Mouse (Mus musculus) liver, embryonic 12.5 days (tissue): ENCODE data around the gene Ppp1r21. TPM values are rescaled to one million over a fixed set of nuclear protein-coding genes. Genes with fewer than 3 reads are reported as not detected.

ENCODE experiments used
- ATAC-seq: fragments of 200-750 bp; cut with Nextera tagmentation; 2 replicates; pipeline ENCODE4 v1.8.0; 2017; ENCODE audit warnings: moderate number of reproducible peaks, mild to moderate bottlenecking, moderate library complexity
- H3K27ac ChIP-seq: fragments of 300-500 bp; sonication (generic); 2 replicates; pipeline ENCODE4 v1.5.1; 2016; ENCODE audit warnings: mild to moderate bottlenecking
- H3K27me3 ChIP-seq: fragments of 300-500 bp; sonication (generic); replicated peaks from 2 replicates; pipeline ENCODE4 v1.6.1; 2016; ENCODE audit warnings: mild to moderate bottlenecking, moderate library complexity
- H3K36me3 ChIP-seq: fragments of 300-500 bp; sonication (generic); 2 replicates; pipeline ENCODE4 v1.6.1; 2016; ENCODE audit warnings: mild to moderate bottlenecking, moderate library complexity
- H3K4me1 ChIP-seq: fragments of 300-500 bp; sonication (generic); 2 replicates; pipeline ENCODE4 v1.6.1; 2016
- H3K4me2 ChIP-seq: fragments of 300-500 bp; sonication (generic); 2 replicates; pipeline ENCODE4 v1.6.1; 2016; ENCODE audit warnings: mild to moderate bottlenecking, moderate library complexity
- H3K4me3 ChIP-seq: fragments of 300-500 bp; sonication (generic); 2 replicates; pipeline ENCODE4 v1.5.1; 2016; ENCODE audit warnings: mild to moderate bottlenecking, moderate library complexity
- H3K9ac ChIP-seq: fragments of 300-500 bp; sonication (generic); 2 replicates; pipeline ENCODE4 v1.6.1; 2016; ENCODE audit warnings: mild to moderate bottlenecking, moderate library complexity
- H3K9me3 ChIP-seq: fragments of 300-500 bp; sonication (generic); replicated peaks from 2 replicates; pipeline ENCODE4 v1.6.1; 2016; ENCODE audit warnings: mild to moderate bottlenecking, moderate library complexity
- WGBS: fragments of 180-500 bp; shearing (Covaris S2); methylation state at CpG from one replicate; pipeline ENCODE4 v1.1.7; 2016; ENCODE audit not compliant: insufficient replicate concordance; 5-methylcytosine and 5-hydroxymethylcytosine counted together
- polyA plus RNA-seq: library from polyadenylated mRNA; unstranded; fragments of >200 nt; fragmentation: Nextera tagmentation; extraction: Ambion mirVana; gene quantifications from 2 replicates; pipeline ENCODE4 v1.2.1, GENCODE M21; 2016

Gene Ppp1r21
- polyA plus RNA-seq, 1 experiment from 2014 or later = 8.8 TPM

DNA sequence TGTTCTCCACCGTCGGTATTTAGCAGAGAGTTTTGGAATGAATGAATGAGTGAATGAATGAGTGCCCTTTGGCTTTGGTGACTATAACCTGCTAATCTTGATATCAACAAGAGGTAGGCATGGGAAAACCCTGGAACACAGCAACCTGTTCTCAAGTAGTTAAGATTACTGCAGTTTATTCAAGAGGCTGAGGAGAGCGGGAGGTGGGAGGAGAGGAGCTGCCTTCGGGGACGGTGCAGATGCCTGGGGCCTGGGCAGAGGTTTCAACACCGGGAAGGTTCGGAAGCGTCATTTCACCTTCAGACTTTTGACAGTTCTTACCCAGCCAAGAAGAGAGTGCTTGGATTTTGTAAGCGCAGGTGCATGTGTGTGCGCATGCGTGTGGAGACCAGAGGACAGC is 53.1 kb downstream of the Ppp1r21 start:
- Histone ChIP-seq H3K4me1 (no peaks in the 10 kb centered on the region), H3K27me3 (no peaks in the 10 kb centered on the region), H3K4me2 (no peak overlapping the region), H3K27ac (no peak overlapping the region), H3K9ac (no peak overlapping the region), H3K36me3 (peaks cover 84% of the 10 kb centered on the region), H3K4me3 (no peak overlapping the region), H3K9me3 (no peaks in the 10 kb centered on the region)
- WGBS = 86% methylated on average over 11 of the region's 11 CpGs
- ATAC-seq = no peak

DNA sequence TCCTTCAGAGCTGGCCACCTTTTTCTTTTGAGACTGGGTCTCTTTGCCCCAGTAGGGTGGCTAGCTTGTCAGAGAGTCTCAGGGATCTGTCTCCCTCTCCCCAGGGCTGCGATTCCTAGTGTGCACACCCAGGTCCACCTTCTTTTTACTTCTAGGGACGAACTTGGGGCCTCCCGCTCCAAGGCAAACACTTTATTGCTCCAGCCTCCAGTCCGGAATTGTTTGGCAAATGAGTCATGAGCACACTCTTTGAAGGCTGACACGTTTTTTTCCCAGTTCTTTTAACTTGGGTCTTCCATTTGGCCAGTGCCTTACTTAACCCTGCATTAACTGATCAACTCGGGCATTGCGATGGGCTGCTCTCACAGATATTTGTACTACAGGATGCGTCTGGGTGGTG is 53.5 kb downstream of the Ppp1r21 start:
- Histone ChIP-seq H3K4me2 (no peak overlapping the region), H3K9me3 (no peaks in the 10 kb centered on the region), H3K9ac (no peak overlapping the region), H3K27me3 (no peaks in the 10 kb centered on the region), H3K4me1 (no peaks in the 10 kb centered on the region), H3K27ac (no peak overlapping the region), H3K36me3 (peaks cover 81% of the 10 kb centered on the region), H3K4me3 (no peak overlapping the region)
- ATAC-seq = no peak
- WGBS = 84% methylated on average over 8 of the region's 8 CpGs

DNA sequence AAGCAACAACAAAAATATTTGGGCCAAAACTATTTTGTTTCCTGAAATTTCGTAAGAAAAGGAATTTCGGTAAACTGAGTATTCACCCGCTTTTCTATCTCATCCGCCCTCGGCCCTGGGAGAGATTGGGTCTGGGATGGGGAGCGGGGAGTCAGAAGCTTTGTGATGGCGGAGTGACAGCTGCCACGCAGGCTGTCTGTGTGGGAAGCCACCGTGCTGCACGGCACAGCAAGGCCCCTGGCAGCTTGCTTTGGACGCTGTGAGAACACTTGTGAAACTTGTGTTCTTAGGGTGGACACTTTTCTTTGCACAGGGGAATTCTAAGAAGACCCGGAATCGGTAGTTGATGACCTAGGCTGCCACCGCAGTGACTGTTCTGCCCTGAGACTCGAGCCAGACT is 57.5 kb downstream of the Ppp1r21 start:
- no peaks in the 10 kb centered on the region for H3K9me3 ChIP-seq
- no peak overlapping the region for H3K4me2 ChIP-seq
- no peak overlapping the region for H3K9ac ChIP-seq
- H3K27me3 ChIP-seq = no peaks in the 10 kb centered on the region
- H3K4me1 ChIP-seq = no peaks in the 10 kb centered on the region
- WGBS = 73% methylated on average over 15 of the region's 15 CpGs
- H3K27ac ChIP-seq = no peak overlapping the region
- H3K4me3 ChIP-seq = no peak overlapping the region
- peaks cover 66% of the 10 kb centered on the region for H3K36me3 ChIP-seq
- ATAC-seq = no peak

DNA sequence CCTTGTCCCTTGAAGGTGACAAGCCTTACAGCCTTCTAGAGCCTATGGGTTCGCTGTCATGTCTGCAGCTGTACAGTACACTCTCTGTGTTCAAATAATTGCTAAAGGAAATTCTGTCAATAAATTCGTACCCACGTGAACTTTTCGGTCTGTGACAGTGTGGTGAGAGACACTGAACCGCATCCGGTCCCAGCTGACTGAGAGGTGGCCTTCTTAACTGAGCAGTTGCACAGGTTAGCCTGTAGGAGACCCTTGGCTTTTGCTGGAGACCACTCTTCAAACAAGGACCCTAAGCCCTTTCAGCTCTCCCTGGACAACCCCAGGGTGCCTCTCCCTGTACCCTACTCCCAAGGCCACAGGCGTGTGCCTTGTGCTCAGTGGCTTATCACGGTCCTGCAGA is 58.3 kb downstream of the Ppp1r21 start:
- WGBS = 84% methylated on average over 8 of the region's 8 CpGs

DNA sequence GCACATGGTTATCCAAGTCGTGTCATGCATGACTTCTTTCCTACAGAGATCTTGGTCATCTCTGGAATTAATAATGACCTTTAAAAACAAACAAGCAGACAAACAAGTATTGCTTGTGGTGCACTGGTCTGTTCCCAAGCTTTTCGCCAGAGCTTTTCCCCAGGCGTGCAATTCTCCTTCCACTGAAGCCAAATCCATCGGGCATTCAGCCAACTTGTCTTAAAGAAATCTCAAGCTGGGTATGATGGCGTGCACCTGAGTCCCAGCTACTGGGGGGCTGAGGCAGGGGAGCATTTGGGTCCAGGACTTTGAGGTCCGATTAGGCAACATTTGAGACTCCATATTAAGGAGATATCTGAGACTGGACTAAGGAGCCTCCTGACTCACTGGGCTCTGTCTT is 60.3 kb downstream of the Ppp1r21 start:
- H3K4me1 ChIP-seq = no peaks in the 10 kb centered on the region
- WGBS = 83% methylated on average over 6 of the region's 6 CpGs
- H3K36me3 ChIP-seq = peaks cover 38% of the 10 kb centered on the region
- H3K4me3 ChIP-seq = no peak overlapping the region
- no peaks in the 10 kb centered on the region for H3K9me3 ChIP-seq
- no peaks in the 10 kb centered on the region for H3K27me3 ChIP-seq
- no peak overlapping the region for H3K4me2 ChIP-seq
- no peak overlapping the region for H3K27ac ChIP-seq
- ATAC-seq = no peak
- no peak overlapping the region for H3K9ac ChIP-seq

More for the DNA sequence above, 58.3 kb downstream of the Ppp1r21 start:
- no peak overlapping the region for H3K4me3 ChIP-seq
- peaks cover 58% of the 10 kb centered on the region for H3K36me3 ChIP-seq
- H3K27me3 ChIP-seq = no peaks in the 10 kb centered on the region
- ATAC-seq = no peak
- no peak overlapping the region for H3K27ac ChIP-seq
- H3K9me3 ChIP-seq = no peaks in the 10 kb centered on the region
- no peak overlapping the region for H3K4me2 ChIP-seq
- H3K9ac ChIP-seq = no peak overlapping the region
- no peaks in the 10 kb centered on the region for H3K4me1 ChIP-seq

DNA sequence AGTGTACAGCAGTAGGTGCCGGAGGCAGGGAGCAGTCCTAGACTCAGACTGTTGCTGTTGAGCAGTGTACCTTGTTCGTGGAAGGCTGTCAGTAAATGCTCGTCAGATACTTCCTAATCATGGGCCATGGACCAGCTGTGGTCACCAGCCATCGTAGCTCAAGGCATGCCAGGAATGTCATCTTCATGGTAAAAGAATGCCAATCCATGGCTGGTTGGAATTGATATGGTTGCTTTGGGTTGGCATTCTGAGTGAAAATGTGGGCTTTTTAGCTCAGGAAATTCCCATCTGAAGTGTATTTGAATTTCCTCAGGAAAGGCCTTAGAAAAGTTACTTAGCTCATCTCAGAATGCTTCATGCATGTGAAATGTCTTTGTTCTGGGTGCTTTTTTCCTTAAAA is 65.2 kb downstream of the Ppp1r21 start:
- no peaks in the 10 kb centered on the region; the same call in 1 of the 2 replicates for H3K36me3 ChIP-seq
- no peak overlapping the region for H3K9ac ChIP-seq
- no peak overlapping the region for H3K4me3 ChIP-seq
- peaks cover 14% of the 10 kb centered on the region for H3K4me1 ChIP-seq
- ATAC-seq = no peak
- no peak overlapping the region for H3K27ac ChIP-seq
- H3K27me3 ChIP-seq = no peaks in the 10 kb centered on the region; the same call in 1 of the 2 replicates
- no peaks in the 10 kb centered on the region for H3K9me3 ChIP-seq
- WGBS = 50% methylated on average over 4 of the region's 4 CpGs
- H3K4me2 ChIP-seq = no peak overlapping the region

DNA sequence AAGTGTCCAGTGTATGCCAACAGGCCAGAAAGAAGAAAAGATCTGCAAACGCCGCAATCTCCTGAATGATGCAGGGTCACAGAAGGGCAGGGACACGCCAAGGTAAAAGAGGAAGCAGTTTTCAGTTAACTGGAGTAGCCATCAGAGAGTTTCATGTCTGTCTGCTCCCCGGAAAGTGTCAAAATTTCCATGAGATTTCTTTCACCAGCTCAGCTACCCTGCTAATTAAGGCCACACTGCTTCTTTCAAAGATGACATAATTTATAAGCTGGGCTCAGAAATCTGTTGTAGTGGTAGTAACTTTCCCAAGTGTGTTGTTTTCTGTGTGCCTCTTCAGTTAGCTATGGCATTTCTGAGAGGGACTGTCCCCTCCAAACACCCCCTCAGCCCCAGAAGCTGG is 66.2 kb downstream of the Ppp1r21 start:
- Histone ChIP-seq H3K9me3 (no peaks in the 10 kb centered on the region), H3K27me3 (no peaks in the 10 kb centered on the region; the same call in 1 of the 2 replicates), H3K4me2 (no peak overlapping the region), H3K4me3 (no peak overlapping the region), H3K4me1 (peaks cover 14% of the 10 kb centered on the region), H3K36me3 (no peaks in the 10 kb centered on the region), H3K27ac (no peak overlapping the region), H3K9ac (no peak overlapping the region)
- WGBS = 55% methylated on average over 4 of the region's 4 CpGs
- ATAC-seq = no peak

DNA sequence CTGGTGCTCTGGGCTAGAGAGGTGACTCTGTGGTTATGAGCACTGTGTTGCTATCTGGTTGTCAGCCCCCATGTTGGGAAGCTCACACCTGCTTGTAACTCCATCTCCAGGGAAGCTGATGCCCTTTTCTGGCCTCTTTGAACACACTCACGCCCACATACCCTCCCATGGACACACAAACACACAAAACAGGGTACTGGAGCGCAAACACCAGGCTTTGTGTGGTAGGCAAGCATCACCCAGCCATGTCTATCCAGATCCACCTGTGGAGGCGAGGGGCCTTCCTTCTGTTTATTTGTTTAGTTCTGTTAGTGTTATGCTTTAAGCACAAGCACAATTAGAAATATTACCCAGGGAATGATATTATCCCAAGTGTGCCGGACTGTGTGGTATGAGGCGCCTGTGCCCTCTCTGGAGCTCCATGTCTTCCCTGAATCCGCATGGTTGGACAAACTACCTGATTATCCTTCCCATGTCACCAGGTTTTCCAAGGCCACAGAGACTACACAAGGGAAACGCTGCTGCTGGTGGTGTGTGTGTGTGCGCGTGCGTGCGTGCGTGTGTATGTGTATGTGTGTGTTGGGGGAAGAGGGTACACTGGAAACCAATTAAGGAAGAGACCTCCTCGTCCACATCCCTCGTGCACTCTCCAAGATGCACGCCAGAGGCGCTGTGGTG is 66.8 kb downstream of the Ppp1r21 start:
- Histone ChIP-seq H3K4me1 (peaks cover 14% of the 10 kb centered on the region), H3K36me3 (no peaks in the 10 kb centered on the region)

DNA sequence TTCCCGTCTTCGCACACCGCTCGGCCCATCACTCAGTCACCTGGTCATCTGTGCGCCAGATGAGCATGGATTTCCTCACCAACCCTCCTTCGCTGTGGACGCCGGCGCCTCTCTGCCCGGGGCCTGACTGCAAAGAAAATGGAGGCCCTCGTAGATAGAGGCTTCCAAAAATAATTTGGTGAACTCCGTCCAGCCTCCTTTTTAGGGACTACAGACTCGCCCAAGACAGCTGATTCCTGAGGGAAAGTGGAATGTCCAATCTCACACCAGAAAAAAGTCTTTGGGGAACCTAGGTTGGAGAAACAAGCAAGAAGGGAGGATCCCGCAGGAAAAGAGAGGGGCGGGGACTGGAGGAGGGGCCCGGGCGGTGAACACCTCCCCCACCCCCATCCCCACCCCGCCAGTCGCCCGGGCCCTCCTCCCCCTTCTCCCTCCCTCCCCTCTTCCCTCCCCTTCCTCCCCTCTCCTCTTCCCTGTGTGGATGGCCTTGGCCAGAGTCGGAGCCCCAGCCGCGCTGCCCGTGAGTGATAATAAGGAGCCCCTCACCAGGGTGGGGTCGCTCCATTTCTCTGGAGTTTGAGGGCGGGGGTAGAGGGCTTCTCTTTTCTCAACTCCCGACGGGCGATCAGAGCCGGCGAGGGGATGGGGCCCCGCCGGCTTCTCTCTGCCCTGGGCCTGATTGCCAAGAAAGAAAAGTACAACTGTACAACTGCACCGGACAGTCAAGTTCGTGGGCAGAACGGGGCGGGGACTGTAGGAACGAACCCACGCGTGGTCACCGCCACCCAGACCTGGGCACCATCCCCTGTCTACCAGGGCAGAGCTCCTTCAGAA is 67.5 kb downstream of the Ppp1r21 start, which contains the start of gene Ston1:
Gene Ston1, plus strand, starts transcription at position 463 of the 834 bp plus-strand sequence.
- peak within 1 kb of the TSS; percentile 59 for H3K4me3 ChIP-seq
- H3K27me3 ChIP-seq = no peaks in the 10 kb centered on the region; the same call in 1 of the 2 replicates
- H3K9ac ChIP-seq = peak within 1 kb of the TSS; percentile 65
- WGBS = 2% methylated on average over 38 of the region's 41 CpGs
- peaks cover 14% of the 10 kb centered on the region for H3K4me1 ChIP-seq
- peak; percentile 74 for ATAC-seq
- no peaks in the 10 kb centered on the region for H3K9me3 ChIP-seq
- peak within 1 kb of the TSS; percentile 79 for H3K4me2 ChIP-seq
- H3K27ac ChIP-seq = peak within 1 kb of the TSS; percentile 32; the same call in 1 of the 2 replicates
- no peaks in the 10 kb centered on the region for H3K36me3 ChIP-seq

More for the DNA sequence above, 66.8 kb downstream of the Ppp1r21 start:
- 25% methylated on average over 16 of the region's 16 CpGs for WGBS
- Histone ChIP-seq H3K27me3 (no peaks in the 10 kb centered on the region; the same call in 1 of the 2 replicates), H3K4me2 (peak overlapping the region; percentile 79), H3K27ac (no peak overlapping the region), H3K4me3 (peak overlapping the region; percentile 59), H3K9me3 (no peaks in the 10 kb centered on the region), H3K9ac (no peak overlapping the region)
- no peak; the same call in 1 of the 2 replicates for ATAC-seq

DNA sequence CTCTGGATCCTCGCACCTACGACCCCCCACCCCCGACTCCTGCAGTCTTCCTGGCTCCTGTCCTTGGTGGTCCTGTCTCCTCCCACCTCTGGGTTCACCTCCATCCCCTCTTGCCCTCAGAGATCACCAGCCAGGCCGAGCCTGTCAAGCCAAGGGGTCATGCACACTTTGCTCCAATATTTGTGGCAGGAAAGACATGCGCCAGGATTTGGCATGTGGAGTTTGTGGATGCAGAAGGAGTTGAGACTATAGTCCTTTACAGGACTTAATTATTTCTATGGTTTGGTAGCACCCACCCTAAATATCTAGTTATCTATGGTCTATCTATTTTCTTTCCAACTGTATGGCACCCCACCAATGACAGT is 68.1 kb downstream of the Ppp1r21 start:
- Histone ChIP-seq H3K4me3 (peak overlapping the region; percentile 59), H3K4me1 (peaks cover 14% of the 10 kb centered on the region), H3K27ac (no peak overlapping the region), H3K4me2 (peak overlapping the region; percentile 79), H3K27me3 (no peaks in the 10 kb centered on the region; the same call in 1 of the 2 replicates), H3K9ac (peak overlapping the region; percentile 65; the same call in 1 of the 2 replicates), H3K9me3 (no peaks in the 10 kb centered on the region), H3K36me3 (no peaks in the 10 kb centered on the region)
- ATAC-seq = no peak
- 16% methylated on average over 5 of the region's 5 CpGs for WGBS

DNA sequence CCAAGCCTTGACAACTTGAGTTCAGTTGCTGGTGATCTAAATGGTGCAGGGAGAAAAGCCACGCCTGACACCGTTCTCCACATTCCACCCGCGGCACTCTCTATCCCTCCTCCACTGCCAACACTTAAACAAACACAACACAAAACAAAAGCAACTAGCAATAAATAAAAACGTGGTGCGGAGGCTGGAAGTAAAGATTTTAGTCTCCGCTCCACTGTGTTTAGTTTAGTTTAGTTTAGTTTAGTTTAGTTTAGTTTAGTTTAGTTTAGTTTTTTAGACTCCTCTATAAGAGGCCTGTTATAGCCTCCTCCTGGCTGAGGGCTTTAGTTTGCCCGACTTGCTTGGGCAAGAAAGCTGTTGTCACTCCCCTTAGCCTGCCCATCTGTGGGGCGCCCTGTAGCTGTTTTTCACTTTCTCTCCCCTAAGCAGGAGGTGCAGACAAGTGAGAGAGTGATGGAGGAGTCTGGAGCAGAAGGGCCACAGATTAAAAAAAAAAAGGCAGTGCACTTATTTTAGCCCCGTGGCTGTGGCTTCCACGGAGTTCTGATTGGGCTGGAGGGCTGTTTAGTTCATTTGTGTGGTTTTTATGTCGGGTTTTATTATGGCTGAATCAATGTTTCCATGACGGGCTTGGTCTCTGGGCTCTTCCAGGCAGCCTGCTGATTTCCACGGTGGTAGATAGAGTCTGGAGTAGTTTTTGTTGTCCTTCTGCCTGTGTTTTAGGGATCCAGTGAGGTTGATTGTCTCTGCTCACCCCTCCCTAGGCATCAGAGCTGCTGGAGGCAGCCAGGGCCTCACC is 68.9 kb downstream of the Ppp1r21 start:
- no peak for ATAC-seq
- Histone ChIP-seq H3K27ac (no peak overlapping the region), H3K36me3 (no peaks in the 10 kb centered on the region), H3K9me3 (no peaks in the 10 kb centered on the region), H3K4me2 (no peak overlapping the region), H3K27me3 (no peaks in the 10 kb centered on the region; the same call in 1 of the 2 replicates), H3K9ac (no peak overlapping the region), H3K4me3 (no peak overlapping the region), H3K4me1 (peaks cover 14% of the 10 kb centered on the region)
- 38% methylated on average over 14 of the region's 14 CpGs for WGBS
